Mouse (Mus musculus) c-Kit-positive CD71-positive TER-119-negative erythroid progenitor cells, embryonic 14.5 days (primary cell): ENCODE measurements around the gene Scamp2.

Experiments
- DNase-seq: peaks from one replicate; pipeline ENCODE4 v3.0.0-alpha.2; 2013; ENCODE audit warnings: low read depth

The Scamp2 gene

DNA sequence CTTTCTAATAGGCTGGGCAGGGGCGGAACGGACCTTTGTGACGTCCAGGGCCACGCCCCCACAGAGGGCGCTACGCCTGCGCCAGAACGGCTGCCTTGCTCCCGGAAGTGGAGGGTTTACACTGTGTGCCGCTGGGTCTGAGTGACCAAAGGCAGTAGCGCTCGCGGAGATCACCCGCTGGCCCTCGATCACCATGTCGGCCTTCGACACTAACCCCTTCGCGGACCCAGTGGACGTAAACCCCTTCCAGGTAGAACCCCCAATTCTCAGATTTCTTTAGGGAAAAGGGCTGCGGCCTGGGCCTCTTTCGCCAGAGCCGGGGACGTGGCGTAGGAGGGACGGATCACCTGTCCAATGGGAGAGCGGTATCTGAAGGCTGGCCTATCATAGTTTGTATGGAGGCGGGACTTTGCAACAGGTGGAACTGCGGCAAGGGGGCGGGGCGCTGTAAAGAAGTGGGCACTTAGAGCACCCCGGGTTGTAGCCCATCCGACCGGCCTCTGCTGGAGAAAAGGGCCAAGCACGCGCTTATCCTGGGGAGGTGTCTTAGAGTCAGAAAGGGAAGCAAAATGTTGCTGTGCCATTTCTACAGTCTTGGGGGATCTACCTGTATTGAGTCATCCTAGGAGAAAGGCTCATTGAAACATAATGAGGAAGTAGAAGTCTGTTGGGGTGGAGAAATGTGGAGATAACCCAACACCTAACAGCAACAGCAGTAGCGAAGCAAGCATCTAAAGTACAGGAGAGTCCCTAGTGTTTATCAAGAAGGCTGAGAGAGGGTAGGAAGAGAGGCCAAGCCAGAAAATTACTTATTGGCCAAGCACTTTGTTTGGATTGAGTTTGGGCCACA is at the start of gene Scamp2:
Gene Scamp2 (plus strand): TSS at position 83 of the 850 bp plus-strand sequence.
- DNase-seq, result peak; percentile 88

GRCm38 (mm10) chr9:57517113-57517512 is 43.6 kb upstream of the Scamp2 start:
- no peak for DNase-seq

DNA sequence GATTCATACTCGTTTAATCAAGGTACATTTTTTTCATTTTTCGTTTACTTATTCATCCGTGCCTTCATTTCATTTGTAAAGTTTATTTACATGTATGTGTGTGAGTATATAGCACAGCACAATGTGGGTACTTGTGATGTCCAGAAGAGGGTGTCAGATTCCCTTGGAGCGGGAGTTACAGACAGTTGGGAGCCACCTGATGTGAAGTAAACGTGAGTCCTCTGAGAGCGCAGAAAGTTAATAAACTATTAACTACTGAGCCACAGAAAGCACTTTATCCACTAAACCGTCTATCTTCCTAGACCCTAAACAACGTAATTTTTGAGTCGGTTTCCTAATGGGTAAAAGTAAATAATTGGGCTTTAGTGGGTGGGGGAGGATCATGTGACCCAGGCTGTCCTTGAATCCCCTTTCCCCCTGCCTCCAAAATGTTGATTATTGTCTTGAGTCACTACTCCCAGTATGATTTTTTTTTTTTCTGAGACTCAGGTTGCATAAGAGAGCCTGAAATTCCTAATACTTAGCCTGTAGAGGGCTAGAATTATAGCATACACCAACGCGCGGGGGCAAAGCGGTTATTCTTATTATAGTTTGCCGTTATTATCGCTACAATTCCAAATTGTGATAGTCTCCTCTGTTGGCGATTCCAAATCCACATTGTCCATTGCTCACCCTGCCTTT is 40.2 kb upstream of the Scamp2 start:
- no peak for DNase-seq

DNA sequence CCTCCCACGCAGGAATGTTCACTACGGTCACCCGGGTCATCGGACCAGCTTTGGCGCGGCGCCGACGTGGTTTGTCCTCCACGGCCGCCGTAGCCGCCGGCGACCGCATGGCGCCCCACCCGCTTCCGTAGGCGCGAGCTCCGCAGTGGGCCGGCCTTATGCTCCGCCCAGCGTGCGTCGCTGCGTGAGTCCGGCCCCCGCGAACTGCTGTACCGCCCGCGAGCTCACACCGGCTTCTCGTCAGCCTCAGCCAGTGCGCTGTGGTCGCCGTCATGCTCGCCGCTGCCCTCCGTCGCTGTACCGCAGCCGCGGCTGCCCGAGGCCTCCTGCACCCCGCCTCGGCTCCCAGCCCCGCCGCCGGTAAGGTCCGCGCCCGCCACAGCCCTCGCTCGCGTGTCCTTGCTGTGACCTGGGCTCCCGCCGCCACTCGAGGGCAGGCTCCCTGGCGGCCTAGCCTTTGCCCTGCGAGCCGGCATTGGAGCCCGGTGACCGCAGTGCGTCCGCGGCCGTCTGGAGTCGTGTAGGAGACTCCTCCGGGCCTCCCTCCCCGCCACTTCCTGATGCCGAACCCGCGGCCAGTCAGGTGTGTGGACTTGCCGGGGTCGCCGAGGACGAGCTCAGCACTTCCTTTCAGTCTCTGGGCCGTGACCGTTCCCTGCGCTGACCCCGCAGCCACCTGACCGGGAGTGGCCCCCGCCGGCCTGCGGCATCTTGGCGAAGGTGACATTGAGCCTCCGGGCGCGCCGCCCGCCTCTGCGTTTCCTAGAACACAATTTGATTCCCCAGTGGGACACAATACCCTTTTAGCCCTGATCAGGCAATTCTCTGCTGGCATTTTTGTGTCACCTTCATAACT is 39.5 kb upstream of the Scamp2 start, which contains the start of gene Cox5a:
Gene Cox5a (plus strand): TSS at position 219 of the 856 bp plus-strand sequence.
- peak; percentile 84 for DNase-seq

DNA sequence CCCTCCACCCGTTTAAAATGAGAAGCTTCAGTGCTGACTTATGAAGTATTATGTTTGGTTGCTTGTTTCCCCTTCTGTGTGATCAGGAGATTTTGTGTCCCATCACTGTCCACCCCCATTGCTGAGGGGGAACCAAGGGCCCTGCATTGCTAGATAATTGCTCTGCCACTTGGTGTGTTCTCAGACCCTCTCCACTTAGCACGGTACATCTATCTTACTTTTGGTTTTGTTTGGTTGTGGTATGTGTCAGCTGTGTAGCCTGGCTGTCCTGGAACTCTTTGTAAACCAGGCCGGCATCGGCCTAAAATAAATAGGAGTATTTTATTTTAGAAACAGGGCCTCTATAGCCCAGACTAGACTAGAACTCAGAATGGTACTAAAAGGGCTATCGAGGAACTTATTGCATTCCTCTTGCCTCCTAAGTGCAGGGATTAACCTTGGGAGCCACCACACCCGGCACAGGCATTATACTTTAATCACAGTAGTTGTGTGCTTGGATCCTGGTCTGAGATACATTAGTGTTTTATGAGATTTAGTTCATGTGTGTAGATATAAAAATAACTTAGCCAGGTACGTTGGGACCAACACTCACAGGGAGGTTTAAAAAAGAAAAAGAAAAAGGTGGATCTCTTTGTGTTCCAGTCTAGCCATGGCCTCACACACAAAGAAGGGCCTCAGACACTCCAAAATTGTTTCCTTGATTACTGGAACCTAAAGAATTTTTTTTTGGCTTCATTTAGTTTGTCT is 38.5 kb upstream of the Scamp2 start:
- no peak for DNase-seq

GRCm38 (mm10) chr9:57522861-57523246 is 37.9 kb upstream of the Scamp2 start:
- DNase-seq, result no peak

DNA sequence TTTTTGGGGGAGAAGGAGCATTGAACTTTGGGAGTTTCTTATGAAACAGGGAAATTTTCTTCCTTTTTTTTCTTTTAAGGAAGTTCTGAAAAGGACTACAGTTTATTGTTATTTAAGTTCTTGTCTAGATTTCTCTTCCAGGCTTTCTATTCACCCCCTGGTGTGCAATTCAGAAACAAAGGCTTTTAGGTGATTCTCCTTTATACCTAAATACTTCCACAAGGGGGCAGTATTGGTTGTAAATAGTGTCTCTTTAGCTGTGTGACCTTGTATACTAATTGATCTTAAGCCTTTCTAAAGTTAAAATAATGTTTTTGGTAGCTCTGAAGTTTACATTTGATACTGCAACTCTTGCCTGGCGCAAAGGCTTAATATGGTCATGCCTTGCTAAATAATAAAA is 37.0 kb upstream of the Scamp2 start:
- DNase-seq, result no peak

GRCm38 (mm10) chr9:57524439-57524838 is 36.3 kb upstream of the Scamp2 start:
- DNase-seq, result no peak

DNA sequence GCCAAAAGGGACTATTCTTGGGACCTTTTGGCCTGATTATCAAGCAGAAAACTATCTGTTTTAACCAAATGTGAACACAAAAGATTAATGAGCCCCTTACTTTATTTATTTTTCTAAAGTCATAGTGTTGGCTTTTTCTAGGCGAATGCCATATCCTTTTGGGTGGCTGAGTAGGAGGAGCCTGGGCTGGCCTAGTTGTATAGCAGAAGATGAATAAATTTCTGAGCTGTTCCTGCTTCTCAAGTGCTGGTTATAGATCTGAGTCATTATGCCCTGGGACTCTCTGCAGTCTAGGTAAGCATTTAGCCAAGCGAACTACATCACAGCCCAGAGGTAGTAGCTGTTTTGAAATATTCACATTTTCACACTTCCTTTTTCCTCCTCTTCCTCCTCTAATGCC is 35.2 kb upstream of the Scamp2 start:
- no peak for DNase-seq

DNA sequence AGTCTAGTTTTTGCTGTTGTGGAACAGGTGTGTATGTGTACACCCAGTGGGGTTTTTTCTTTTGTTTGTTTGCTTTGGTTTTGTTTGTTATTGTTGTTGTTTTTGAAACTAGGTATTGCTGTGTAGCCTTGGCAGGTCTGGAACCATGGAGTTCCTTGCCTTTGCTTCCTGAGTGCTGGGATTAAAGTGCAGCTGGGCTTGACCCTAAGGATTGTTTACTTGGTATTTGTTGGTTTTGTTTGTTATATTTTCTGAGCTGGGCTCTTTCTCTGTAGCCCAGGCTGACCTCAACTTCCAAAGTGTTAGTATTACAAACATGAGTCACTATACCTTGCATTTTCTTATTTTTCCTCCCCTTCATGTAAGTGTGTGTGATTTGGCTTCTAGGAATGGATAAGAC is 34.3 kb upstream of the Scamp2 start:
- no peak for DNase-seq

DNA sequence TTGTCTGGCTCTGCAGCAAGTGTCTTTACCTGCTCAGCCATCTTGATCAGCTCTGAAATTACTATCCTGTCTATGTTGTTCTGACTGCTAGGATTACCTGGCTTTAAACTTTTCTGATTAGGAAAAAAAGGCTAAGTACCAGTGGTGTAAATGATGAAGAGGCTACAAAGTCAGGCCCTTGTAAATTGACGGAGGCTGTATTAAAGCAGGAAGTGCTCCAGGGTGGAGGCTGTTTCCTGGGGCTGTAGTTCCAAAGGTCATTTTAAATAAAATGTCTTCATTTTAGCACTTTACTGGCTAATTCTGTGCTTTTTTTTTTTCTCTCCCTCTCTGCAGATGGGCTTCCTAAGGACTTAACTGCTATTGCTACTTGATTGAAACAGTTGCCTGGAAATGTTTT is 28.8 kb upstream of the Scamp2 start:
- DNase-seq, result no peak

DNA sequence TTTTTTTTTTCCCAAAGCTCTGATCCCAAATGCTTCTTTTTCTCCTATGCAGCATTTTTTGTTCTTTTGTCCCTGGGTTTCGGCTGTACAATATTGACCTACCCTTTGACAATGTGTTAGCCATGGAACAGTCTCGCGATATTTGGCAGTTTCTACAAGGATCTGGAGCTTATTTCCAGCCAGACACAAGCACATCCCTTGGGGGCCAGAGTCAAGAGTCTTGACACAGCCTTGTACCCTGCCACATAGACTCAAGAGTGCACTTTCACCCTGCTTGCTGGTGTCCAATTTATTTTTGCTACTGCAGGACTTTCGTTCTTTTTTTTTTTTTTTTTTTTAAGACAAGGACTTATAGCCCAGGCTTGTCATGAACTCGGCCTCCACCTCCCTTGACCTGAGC is 24.4 kb upstream of the Scamp2 start:
- DNase-seq, result no peak

DNA sequence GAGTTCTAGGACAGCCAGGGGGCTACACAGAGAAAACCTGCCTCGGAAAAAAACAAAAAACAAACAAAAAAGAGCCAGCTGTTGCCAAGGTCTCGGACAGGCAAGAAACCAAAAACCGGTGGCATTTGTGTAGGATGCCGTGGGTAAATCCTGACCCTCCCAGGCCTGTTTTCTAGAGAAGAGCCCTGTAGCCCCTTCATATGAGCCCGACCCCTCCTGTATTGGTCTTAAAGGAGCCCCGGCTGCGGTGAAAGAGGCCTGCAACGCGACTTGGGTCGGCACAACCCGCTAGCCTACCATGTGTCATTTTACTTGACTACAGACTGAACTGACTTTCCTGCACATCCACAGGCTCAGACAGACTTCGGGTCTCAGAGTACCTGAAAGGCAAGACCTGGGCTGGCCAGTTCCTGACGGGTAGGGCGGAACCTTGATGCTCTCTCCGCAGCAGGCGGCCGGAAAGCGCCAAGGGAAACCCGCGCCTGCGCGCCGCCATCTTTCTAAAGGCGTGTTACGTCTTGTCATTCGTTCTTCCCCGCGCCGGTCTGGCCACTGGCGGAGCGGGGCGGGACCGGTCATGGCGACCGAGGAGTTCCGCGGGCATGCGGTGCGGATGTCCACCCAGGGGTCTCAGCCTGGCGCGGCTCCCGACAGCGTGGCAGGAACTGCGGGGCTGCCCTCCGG is 23.6 kb upstream of the Scamp2 start, which contains the start of gene Fam219b:
Gene Fam219b (plus strand): TSS at position 485 of the 684 bp plus-strand sequence.
- peak; percentile 84 for DNase-seq

DNA sequence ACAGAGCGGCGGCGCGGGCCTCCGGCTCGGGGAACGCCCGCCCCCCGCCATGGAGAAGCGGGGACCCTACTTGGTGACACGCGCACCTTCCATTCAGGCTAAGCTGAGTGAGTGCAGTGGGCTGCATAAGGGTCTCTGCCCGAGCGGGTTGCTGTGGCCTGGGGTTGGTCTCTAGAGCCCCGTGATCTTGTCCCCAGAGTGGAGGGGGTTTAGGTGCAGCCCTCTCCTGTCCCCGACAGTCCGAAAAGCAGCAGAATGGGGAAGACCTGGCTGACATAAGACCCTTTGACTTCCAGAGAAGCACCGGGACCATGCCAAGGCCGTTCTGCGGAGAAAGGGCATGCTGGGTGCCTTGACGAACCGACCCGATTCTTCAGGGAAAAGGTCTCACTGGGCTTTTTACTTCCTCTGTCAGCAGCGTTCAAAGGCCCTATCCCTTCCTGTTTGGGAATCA is 23.0 kb upstream of the Scamp2 start:
- no peak for DNase-seq

- DNase-seq, result no peak
Measured at GRCm38 (mm10) chr9:57539550-57539949, 21.2 kb upstream of the Scamp2 start.

DNA sequence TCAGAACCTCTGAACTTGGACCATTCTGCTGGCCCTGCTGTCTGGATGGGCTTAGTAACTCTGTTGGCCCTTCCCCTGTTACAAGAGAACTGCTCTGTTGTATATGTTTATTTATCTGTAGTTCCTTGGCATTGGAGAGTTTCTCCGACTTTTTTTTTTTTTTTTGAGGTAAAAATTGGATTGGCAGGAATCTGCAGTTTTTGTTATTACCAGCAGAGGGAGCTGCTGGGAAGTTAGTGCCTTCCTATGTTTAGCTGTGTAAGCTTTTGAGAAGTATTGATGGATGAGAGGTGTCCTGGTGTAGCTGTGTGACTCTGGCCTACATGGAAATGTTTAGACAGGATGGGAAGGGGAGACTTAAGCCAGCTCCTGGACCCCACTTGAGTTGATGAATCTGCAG is 19.4 kb upstream of the Scamp2 start:
- no peak for DNase-seq

DNA sequence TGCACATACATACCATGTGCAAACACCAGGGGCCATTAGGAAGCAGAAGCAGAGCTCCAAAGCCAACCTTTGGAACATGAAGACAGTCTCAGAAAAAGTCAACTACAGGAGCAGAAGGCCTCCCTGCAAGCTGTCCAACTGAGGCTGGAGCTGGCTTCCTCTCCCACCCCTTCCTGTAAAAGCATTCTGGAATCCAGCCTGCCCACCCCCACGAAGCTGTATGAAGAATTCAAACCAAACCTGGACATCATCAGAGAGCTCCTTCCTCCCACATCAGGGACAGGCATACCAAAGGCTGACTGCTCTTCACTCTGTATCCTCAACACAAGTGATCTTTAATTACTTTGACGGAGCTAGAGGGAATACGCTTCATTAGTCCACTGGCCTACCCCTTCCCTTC is 16.8 kb upstream of the Scamp2 start:
- DNase-seq, result no peak

DNA sequence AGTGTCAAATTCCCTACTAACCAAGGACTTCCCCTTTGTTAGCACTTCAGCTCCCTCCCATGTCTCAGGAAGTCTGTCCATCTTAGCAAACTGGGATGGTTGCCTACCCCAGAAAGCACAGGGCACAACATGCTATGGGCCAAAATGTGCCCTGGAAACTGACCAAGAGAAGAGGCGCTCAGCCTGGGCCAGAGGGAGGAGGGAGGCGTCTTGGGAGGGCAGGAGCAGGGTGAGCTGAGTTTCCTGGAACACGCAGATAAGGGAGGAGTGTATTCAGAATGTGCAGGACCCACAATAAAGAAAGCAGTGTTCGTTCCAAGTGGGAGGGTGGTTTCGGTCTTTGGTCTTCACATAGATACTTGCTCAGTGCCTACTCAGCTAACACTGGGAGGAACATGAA is 13.5 kb upstream of the Scamp2 start:
- no peak for DNase-seq

DNA sequence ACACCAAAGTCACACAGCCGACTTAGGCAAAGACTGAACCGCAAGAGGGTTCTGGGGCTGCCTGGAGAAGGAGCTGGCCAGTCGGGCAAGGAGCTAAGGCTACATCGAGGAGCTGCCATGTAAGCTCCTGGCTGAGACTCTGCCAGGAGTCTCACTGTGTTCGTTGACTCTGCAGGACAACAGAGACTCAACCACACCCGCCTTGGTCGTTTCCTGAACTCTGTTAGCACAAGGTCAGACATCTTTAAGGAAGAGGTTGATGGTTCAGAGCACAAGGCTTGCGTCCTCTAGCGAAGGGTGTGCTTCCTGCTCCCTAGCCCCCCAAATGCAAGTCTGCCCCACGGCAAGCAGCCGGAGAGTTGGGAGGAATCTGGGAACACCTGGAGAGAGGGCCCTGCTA is 12.9 kb upstream of the Scamp2 start:
- DNase-seq, result no peak

GRCm38 (mm10) chr9:57549186-57549585 is 11.6 kb upstream of the Scamp2 start:
- DNase-seq, result no peak
